Comparison of ENCODE assay signal across 7 mouse cellular contexts in genomic region chr12:83951711-83952575, GRCm38 (mm10). TPM values are rescaled to one million over a fixed set of nuclear protein-coding genes. Genes with fewer than 3 reads are reported as not detected.
DNase-seq lines count a peak whose midpoint lies in the region; ATAC-seq and TF ChIP-seq lines count a peak whose summit lies in the region.

No protein-coding gene starts in this region.

- H3K4me1 ChIP-seq in megakaryocyte, embryonic 14.5 days, result peaks cover 66% of the 10 kb centered on the region
- peaks cover 11% of the 10 kb centered on the region for H3K4me1 ChIP-seq in forebrain, embryonic 14.5 days (ENCODE audit: control insufficient read depth, insufficient read depth, low read length)
- H3K4me1 ChIP-seq in liver, embryonic 12.5 days, result peaks cover 67% of the 10 kb centered on the region
- peaks cover 2% of the 10 kb centered on the region for H3K4me1 ChIP-seq in stomach, postnatal 0 days (replicated peaks; ENCODE audit: control insufficient read depth, insufficient read depth)

- TF ChIP-seq CTCF in stomach, postnatal 0 days (IDR thresholded peaks at IDR 0.05; ENCODE audit: low read depth), result no peak

- no peaks in the 10 kb centered on the region for H3K9me3 ChIP-seq in megakaryocyte, embryonic 14.5 days
- no peaks in the 10 kb centered on the region for H3K9me3 ChIP-seq in forebrain, embryonic 14.5 days (replicated peaks; ENCODE audit: control insufficient read depth, low read length)
- no peaks in the 10 kb centered on the region for H3K9me3 ChIP-seq in liver, embryonic 12.5 days (replicated peaks)
- no peaks in the 10 kb centered on the region for H3K9me3 ChIP-seq in stomach, postnatal 0 days (ENCODE audit: control insufficient read depth, low read length)

- peaks cover 42% of the 10 kb centered on the region for H3K36me3 ChIP-seq in megakaryocyte, embryonic 14.5 days (replicated peaks; ENCODE audit: low read length)
- peaks cover 15% of the 10 kb centered on the region; the same call in 1 of the 2 replicates for H3K36me3 ChIP-seq in forebrain, embryonic 14.5 days (ENCODE audit: control insufficient read depth, insufficient read depth, low read length)
- peaks cover 32% of the 10 kb centered on the region for H3K36me3 ChIP-seq in liver, embryonic 12.5 days
- H3K36me3 ChIP-seq in stomach, postnatal 0 days (ENCODE audit: control insufficient read depth, insufficient read depth, low read length), result no peaks in the 10 kb centered on the region

- no peaks in the 10 kb centered on the region for H3K27me3 ChIP-seq in megakaryocyte, embryonic 14.5 days (replicated peaks)
- H3K27me3 ChIP-seq in forebrain, embryonic 14.5 days (replicated peaks; ENCODE audit: control insufficient read depth, insufficient read depth, low read length), result no peaks in the 10 kb centered on the region
- H3K27me3 ChIP-seq in liver, embryonic 12.5 days (replicated peaks), result no peaks in the 10 kb centered on the region
- H3K27me3 ChIP-seq in stomach, postnatal 0 days (ENCODE audit: control insufficient read depth, insufficient read depth, low read length), result no peaks in the 10 kb centered on the region

- no peak for DNase-seq in forebrain, embryonic 14.5 days (ENCODE audit: low spot score)
- peak; percentile 48 for DNase-seq in stomach, postnatal 0 days (ENCODE audit: low spot score)
- DNase-seq in cerebellum, adult 9-11 months, result no peak
- no peak for DNase-seq in adrenal gland, postnatal 25 days

- peak overlapping the region; percentile 99 for H3K4me3 ChIP-seq in megakaryocyte, embryonic 14.5 days (replicated peaks)
- H3K4me3 ChIP-seq in forebrain, embryonic 14.5 days (ENCODE audit: low read depth, low read length), result peak overlapping the region; percentile 83
- H3K4me3 ChIP-seq in liver, embryonic 12.5 days, result peak overlapping the region; percentile 87
- H3K4me3 ChIP-seq in stomach, postnatal 0 days (ENCODE audit: low read depth, low read length), result peak overlapping the region; percentile 79

- H3K27ac ChIP-seq in forebrain, embryonic 14.5 days (ENCODE audit: low read depth, low read length), result 0 out of 2 replicates have a peak overlapping the region, but pooled peaks have one; percentile 77
- H3K27ac ChIP-seq in liver, embryonic 12.5 days, result peak overlapping the region; percentile 84; the same call in 1 of the 2 replicates
- H3K27ac ChIP-seq in stomach, postnatal 0 days (replicated peaks), result no peak overlapping the region

- TF ChIP-seq EP300 in stomach, postnatal 0 days (optimal IDR thresholded peaks at IDR 0.05), result no peak

- no peak for ATAC-seq in megakaryocyte, adult 5-6 weeks (ENCODE audit: poor library complexity, severe bottlenecking)
- ATAC-seq in forebrain, embryonic 14.5 days, result no peak
- no peak for ATAC-seq in liver, embryonic 12.5 days
- peak; percentile 25; the same call in 1 of the 2 replicates for ATAC-seq in stomach, postnatal 0 days (ENCODE audit: low FRiP score, low TSS enrichment)

- 66% methylated on average over 32 of the region's 32 CpGs for WGBS in forebrain, embryonic 14.5 days
- WGBS in liver, embryonic 12.5 days (ENCODE audit: insufficient replicate concordance), result 30% methylated on average over 32 of the region's 32 CpGs
- WGBS in stomach, postnatal 0 days, result 60% methylated on average over 32 of the region's 32 CpGs

- H3K9ac ChIP-seq in forebrain, embryonic 14.5 days (ENCODE audit: low read length), result peak overlapping the region; percentile 83
- peak overlapping the region; percentile 87 for H3K9ac ChIP-seq in liver, embryonic 12.5 days
- peak overlapping the region; percentile 77 for H3K9ac ChIP-seq in stomach, postnatal 0 days (ENCODE audit: low read length)

- H3K4me2 ChIP-seq in forebrain, embryonic 14.5 days (ENCODE audit: low read length), result peak overlapping the region; percentile 90
- peak overlapping the region; percentile 99 for H3K4me2 ChIP-seq in liver, embryonic 12.5 days
- peak overlapping the region; percentile 98 for H3K4me2 ChIP-seq in stomach, postnatal 0 days (replicated peaks; ENCODE audit: low read depth)

RNA-seq across cellular contexts. Expression of gene Riox1, which starts 1.5 kb away (rescaled TPM):
- 27.4 and 68.6 TPM in 2 replicates for polyA plus RNA-seq in megakaryocyte, embryonic 14.5 days (2012; ENCODE audit: insufficient read depth, low replicate concordance)
- total RNA-seq in megakaryocyte, adult 5-6 weeks (2015), result 10.1 and 11.2 TPM in 2 replicates
- total RNA-seq in megakaryocyte, adult 5-6 weeks (2017), result 10.1 and 13.4 TPM in 2 replicates
- 8.7 and 9.9 TPM in 2 replicates for polyA plus RNA-seq in forebrain, embryonic 14.5 days (2014; fragmentation: Nextera tagmentation; extraction: Ambion mirVana)
- polyA plus RNA-seq in liver, embryonic 12.5 days (2016; fragmentation: Nextera tagmentation; extraction: Ambion mirVana), result 22.3 and 22.8 TPM in 2 replicates
- 6.9 and 9.9 TPM in 2 replicates for polyA plus RNA-seq in stomach, postnatal 0 days (2015; fragmentation: Nextera tagmentation; extraction: Ambion mirVana)
- 15.4 and 16.2 TPM in 2 replicates for total RNA-seq in adrenal gland, postnatal 25 days (2021)

RNA-seq across cellular contexts. Expression of gene Numb, which starts 30.2 kb away (rescaled TPM):
- polyA plus RNA-seq in megakaryocyte, embryonic 14.5 days (2012; ENCODE audit: insufficient read depth, low replicate concordance), result 13.4 and 19.5 TPM in 2 replicates
- total RNA-seq in megakaryocyte, adult 5-6 weeks (2015), result 28.4 and 35.7 TPM in 2 replicates
- total RNA-seq in megakaryocyte, adult 5-6 weeks (2017), result 34.4 and 36.0 TPM in 2 replicates
- polyA plus RNA-seq in forebrain, embryonic 14.5 days (2014; fragmentation: Nextera tagmentation; extraction: Ambion mirVana), result 12.9 and 16.2 TPM in 2 replicates
- 17.7 and 18.4 TPM in 2 replicates for polyA plus RNA-seq in liver, embryonic 12.5 days (2016; fragmentation: Nextera tagmentation; extraction: Ambion mirVana)
- 19.9 and 22.6 TPM in 2 replicates for polyA plus RNA-seq in stomach, postnatal 0 days (2015; fragmentation: Nextera tagmentation; extraction: Ambion mirVana)
- total RNA-seq in adrenal gland, postnatal 25 days (2021), result 47.5 and 52.1 TPM in 2 replicates

RNA-seq across cellular contexts. Expression of gene Heatr4, which starts 32.7 kb away (rescaled TPM):
- not detected in 2 replicates for polyA plus RNA-seq in megakaryocyte, embryonic 14.5 days (2012; ENCODE audit: insufficient read depth, low replicate concordance)
- not detected in 2 replicates for total RNA-seq in megakaryocyte, adult 5-6 weeks (2015)
- total RNA-seq in megakaryocyte, adult 5-6 weeks (2017), result not detected in 2 replicates
- polyA plus RNA-seq in forebrain, embryonic 14.5 days (2014; fragmentation: Nextera tagmentation; extraction: Ambion mirVana), result not detected in 2 replicates
- polyA plus RNA-seq in liver, embryonic 12.5 days (2016; fragmentation: Nextera tagmentation; extraction: Ambion mirVana), result not detected in 2 replicates
- polyA plus RNA-seq in stomach, postnatal 0 days (2015; fragmentation: Nextera tagmentation; extraction: Ambion mirVana), result 0.06 TPM in 1 of 2 replicates, not detected in the other
- not detected in 2 replicates for total RNA-seq in adrenal gland, postnatal 25 days (2021)

RNA-seq across cellular contexts. Expression of gene Acot2, which starts 35.7 kb away (rescaled TPM):
- polyA plus RNA-seq in megakaryocyte, embryonic 14.5 days (2012; ENCODE audit: insufficient read depth, low replicate concordance), result 5.9 and 6.7 TPM in 2 replicates
- 4.2 and 8.0 TPM in 2 replicates for total RNA-seq in megakaryocyte, adult 5-6 weeks (2015)
- 1.4 and 5.4 TPM in 2 replicates for total RNA-seq in megakaryocyte, adult 5-6 weeks (2017)
- 4.3 and 5.6 TPM in 2 replicates for polyA plus RNA-seq in forebrain, embryonic 14.5 days (2014; fragmentation: Nextera tagmentation; extraction: Ambion mirVana)
- 15.1 and 15.2 TPM in 2 replicates for polyA plus RNA-seq in liver, embryonic 12.5 days (2016; fragmentation: Nextera tagmentation; extraction: Ambion mirVana)
- polyA plus RNA-seq in stomach, postnatal 0 days (2015; fragmentation: Nextera tagmentation; extraction: Ambion mirVana), result 45.6 and 47.2 TPM in 2 replicates
- total RNA-seq in adrenal gland, postnatal 25 days (2021), result 15.2 and 17.1 TPM in 2 replicates

RNA-seq across cellular contexts. Expression of gene Acot1, which starts 57.3 kb away (rescaled TPM):
- polyA plus RNA-seq in megakaryocyte, embryonic 14.5 days (2012; ENCODE audit: insufficient read depth, low replicate concordance), result 0.59 TPM in 1 of 2 replicates, not detected in the other
- total RNA-seq in megakaryocyte, adult 5-6 weeks (2015), result 2.5 and 6.0 TPM in 2 replicates
- 10.6 and 11.8 TPM in 2 replicates for total RNA-seq in megakaryocyte, adult 5-6 weeks (2017)
- 81.2 and 83.6 TPM in 2 replicates for polyA plus RNA-seq in forebrain, embryonic 14.5 days (2014; fragmentation: Nextera tagmentation; extraction: Ambion mirVana)
- 26.6 and 31.3 TPM in 2 replicates for polyA plus RNA-seq in liver, embryonic 12.5 days (2016; fragmentation: Nextera tagmentation; extraction: Ambion mirVana)
- polyA plus RNA-seq in stomach, postnatal 0 days (2015; fragmentation: Nextera tagmentation; extraction: Ambion mirVana), result 135 and 144 TPM in 2 replicates
- total RNA-seq in adrenal gland, postnatal 25 days (2021), result 6.3 and 7.7 TPM in 2 replicates
